Mouse (Mus musculus) testis, adult 2 months (tissue): ENCODE results near the gene Sec23a.
A peak's percentile ranks its signal among the peaks of the same experiment; 100 is the strongest.

ENCODE experiments used
- CTCF ChIP-seq: fragments of 200-500 bp; IDR thresholded peaks from 2 replicates; pipeline ENCODE4 v1.5.1; 2012; ENCODE audit warnings: low read depth, mild to moderate bottlenecking, inconsistent platforms, low read length, moderate library complexity; ENCODE audit not compliant: control insufficient read depth, insufficient read depth, insufficient replicate concordance
- POLR2A ChIP-seq: fragments of 200-500 bp; IDR thresholded peaks from 2 replicates; pipeline ENCODE4 v1.6.1; 2012; ENCODE audit warnings: low read depth, mild to moderate bottlenecking, inconsistent platforms, low read length, moderate library complexity; ENCODE audit not compliant: control insufficient read depth

DNA sequence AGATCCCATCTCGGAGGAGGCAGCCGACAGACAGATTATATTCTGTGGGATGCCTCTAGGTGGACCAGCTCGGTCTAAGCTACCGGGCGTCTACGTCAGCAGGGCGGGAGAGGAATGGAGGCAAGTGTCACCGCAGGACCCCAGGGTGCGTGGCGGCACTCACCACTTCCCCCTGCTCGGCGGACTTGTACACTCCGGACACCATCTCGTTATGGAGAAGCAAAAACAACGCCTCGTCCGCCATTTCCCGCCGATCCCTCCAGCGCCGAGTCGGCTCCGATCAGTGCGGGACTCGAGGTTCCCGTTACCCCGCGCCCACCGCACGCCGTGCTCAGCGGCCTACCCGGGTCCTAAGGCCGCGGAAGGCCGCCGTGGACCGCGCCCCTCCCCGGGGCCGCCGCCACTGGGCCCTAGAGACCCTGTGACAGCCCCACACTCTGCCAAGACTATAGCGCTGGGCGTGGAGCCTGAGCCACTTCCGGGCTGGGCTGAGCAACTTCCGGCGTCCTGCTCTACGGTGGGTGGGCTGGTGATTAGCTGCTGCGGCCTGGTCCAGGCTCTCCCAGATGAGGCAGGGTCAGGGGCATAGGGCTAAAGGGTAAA is 49.3 kb upstream of the Sec23a start, which contains the start of gene Trappc6b:
- peak; percentile 91 for TF ChIP-seq POLR2A
- no peak for TF ChIP-seq CTCF
